Mouse (Mus musculus) naive thymus-derived CD4-positive, alpha-beta T cell, adult 5 months (primary cell): Measurements from ENCODE around the gene Gm49342. TPM values are rescaled to one million over a fixed set of nuclear protein-coding genes. Genes with fewer than 3 reads are reported as not detected.

Source experiments
- polyA plus RNA-seq: library from polyadenylated mRNA; unstranded; fragments of 100-300 nt; shearing (Covaris generic); gene quantifications from one replicate; pipeline ENCODE4 v1.2.1, GENCODE M21; 2017

Gene Gm49342
- not detected for polyA plus RNA-seq

GRCm38 (mm10) chr14:50943932-50944667, at the start of gene Gm49342:
Gm49342 (plus strand) TSS chr14:50944517.

DNA sequence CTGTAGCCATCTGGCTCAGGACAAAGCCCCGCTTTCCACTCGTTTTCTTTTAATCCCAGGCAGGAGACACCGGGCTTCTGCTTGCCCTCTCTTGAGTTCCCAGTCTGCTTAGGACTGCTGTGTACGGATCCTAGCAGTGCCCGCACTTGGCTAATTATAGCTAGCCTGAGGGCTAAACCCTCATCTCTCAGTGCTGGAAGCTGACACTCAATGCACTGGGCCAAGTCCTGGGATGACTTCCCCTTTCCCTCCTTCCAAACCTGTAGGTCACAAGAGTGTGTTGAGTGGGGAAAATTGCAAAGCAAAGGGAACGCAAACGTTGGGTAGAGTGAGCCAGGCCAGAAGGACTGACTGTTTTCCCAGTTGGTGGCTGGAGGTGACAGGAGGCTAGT, 46.9 kb upstream of the Gm49342 start, which contains the start of gene Klhl33:
Gene Klhl33, minus strand, starts transcription at position 134 of the 392 bp plus-strand sequence.

GRCm38 (mm10) chr14:50924281-50925064, 19.8 kb upstream of the Gm49342 start, which contains the start of the genes Osgep and Apex1:
Osgep (minus strand) TSS chr14:50924893.
Apex1 (plus strand) TSS chr14:50924968.

GRCm38 (mm10) chr14:50930754-50931492, 13.4 kb upstream of the Gm49342 start, which contains the start of the genes Pip4p1 and Pnp:
Pip4p1 (minus strand) TSS chr14:50930856.
Pnp (plus strand) TSS chr14:50931082.

GRCm38 (mm10) chr14:50955942-50956508, 11.7 kb downstream of the Gm49342 start, which contains the start of gene Pnp2:
Pnp2 (plus strand) TSS chr14:50955992.

DNA sequence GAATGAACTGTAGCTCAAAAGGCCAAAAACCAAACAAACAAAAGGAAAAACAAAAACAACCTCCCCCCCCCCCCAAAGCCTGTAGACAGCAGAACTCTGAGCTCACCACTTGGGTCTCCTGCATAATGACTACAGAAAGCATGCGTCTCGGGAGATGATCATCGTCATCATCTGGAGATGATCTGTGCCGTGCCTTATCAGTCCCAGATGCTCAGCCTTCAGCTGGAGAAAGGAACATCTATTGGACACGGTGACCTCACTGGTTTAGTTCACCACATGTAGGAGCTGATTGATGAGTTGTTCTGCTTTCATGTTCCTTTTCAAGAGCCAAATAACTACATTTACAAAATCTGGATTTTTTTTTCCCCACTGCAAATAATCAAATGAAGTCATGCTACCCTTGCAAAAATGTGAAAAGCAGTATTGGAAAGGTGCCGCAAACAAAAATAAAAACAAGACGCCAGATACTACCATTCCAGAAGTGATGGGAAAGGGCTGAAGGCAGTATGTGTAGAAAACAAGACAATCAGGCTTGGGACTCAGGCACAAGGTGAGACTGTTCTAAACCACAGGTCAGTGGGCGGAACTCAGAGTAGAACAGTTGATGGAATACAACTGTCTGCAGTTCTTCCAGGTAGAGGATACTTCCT, 63.0 kb downstream of the Gm49342 start, which contains the start of gene Rnase10:
Gene Rnase10, plus strand, starts transcription at position 600 of the 650 bp plus-strand sequence.

Other genes starting within 250 kb of the Gm49342 start
- 0.22 TPM for gene Olfr748, start 237.1 kb upstream of the Gm49342 start, polyA plus RNA-seq
- not detected for gene Olfr749, start 199.4 kb upstream of the Gm49342 start, polyA plus RNA-seq
- 87.5 TPM for gene Ttc5, start 159.0 kb upstream of the Gm49342 start, polyA plus RNA-seq
- gene Ccnb1ip1, start 136.8 kb upstream of the Gm49342 start, polyA plus RNA-seq, result not detected
- gene Parp2, start 136.7 kb upstream of the Gm49342 start, polyA plus RNA-seq, result 64.7 TPM
- 15.7 TPM for gene Tep1, start 74.0 kb upstream of the Gm49342 start, polyA plus RNA-seq
- gene Klhl33, start 47.0 kb upstream of the Gm49342 start, polyA plus RNA-seq, result 0.14 TPM
- 101 TPM for gene Osgep, start 19.6 kb upstream of the Gm49342 start, polyA plus RNA-seq
- 62.6 TPM for gene Apex1, start 19.5 kb upstream of the Gm49342 start, polyA plus RNA-seq
- 138 TPM for gene Pip4p1, start 13.7 kb upstream of the Gm49342 start, polyA plus RNA-seq
- gene Pnp, start 13.4 kb upstream of the Gm49342 start, polyA plus RNA-seq, result 26.3 TPM
- not detected for gene Pnp2, start 11.5 kb downstream of the Gm49342 start, polyA plus RNA-seq
- not detected for gene Rnase10, start 63.2 kb downstream of the Gm49342 start, polyA plus RNA-seq
- not detected for gene Rnase9, start 97.4 kb downstream of the Gm49342 start, polyA plus RNA-seq
- gene Rnase11, start 105.6 kb downstream of the Gm49342 start, polyA plus RNA-seq, result not detected
- not detected for gene Rnase12, start 113.1 kb downstream of the Gm49342 start, polyA plus RNA-seq
- 0.09 TPM for gene Olfr750, start 129.9 kb downstream of the Gm49342 start, polyA plus RNA-seq
- gene Rnase4, start 146.6 kb downstream of the Gm49342 start, polyA plus RNA-seq, result 0.39 TPM
- not detected for gene Ang, start 146.6 kb downstream of the Gm49342 start, polyA plus RNA-seq
- not detected for gene Eddm3b, start 169.9 kb downstream of the Gm49342 start, polyA plus RNA-seq
- not detected for gene Rnase6, start 179.4 kb downstream of the Gm49342 start, polyA plus RNA-seq
- not detected for gene Rnase1, start 202.3 kb downstream of the Gm49342 start, polyA plus RNA-seq
- gene Rnase2b, start 217.7 kb downstream of the Gm49342 start, polyA plus RNA-seq, result not detected